Mouse (Mus musculus) lung, embryonic 14.5 days (tissue): ENCODE measurements around the gene Gm20388. TPM values are rescaled to one million over a fixed set of nuclear protein-coding genes. Genes with fewer than 3 reads are reported as not detected.
A peak's percentile ranks its signal among the peaks of the same experiment; 100 is the strongest.

ENCODE experiments used
- ATAC-seq: fragments of 200-750 bp; cut with Nextera tagmentation; 2 replicates; pipeline ENCODE4 v1.8.0; 2017; ENCODE audit warnings: mild to moderate bottlenecking, moderate TSS enrichment, moderate library complexity; ENCODE audit not compliant: insufficient read depth
- DNase-seq: peaks from one replicate; pipeline ENCODE4 v3.0.0-alpha.2; 2015
- H3K27ac ChIP-seq: fragments of 300-500 bp; sonication (generic); 2 replicates; pipeline ENCODE4 v1.5.1; 2014; ENCODE audit warnings: low read depth, mild to moderate bottlenecking, moderate library complexity
- H3K27me3 ChIP-seq: fragments of 300-500 bp; sonication (generic); 2 replicates; pipeline ENCODE4 v1.6.1; 2014; ENCODE audit warnings: low read length, control low read depth; ENCODE audit not compliant: insufficient read depth
- H3K36me3 ChIP-seq: fragments of 300-500 bp; sonication (generic); 2 replicates; pipeline ENCODE4 v1.6.1; 2014; ENCODE audit warnings: control low read depth; ENCODE audit not compliant: insufficient read depth
- H3K4me1 ChIP-seq: fragments of 300-500 bp; sonication (generic); 2 replicates; pipeline ENCODE4 v1.6.1; 2014; ENCODE audit warnings: antibody characterized with exemption, control low read depth; ENCODE audit not compliant: insufficient read depth
- H3K4me2 ChIP-seq: fragments of 300-500 bp; sonication (generic); 2 replicates; pipeline ENCODE4 v1.6.1; 2014; ENCODE audit warnings: mild to moderate bottlenecking
- H3K4me3 ChIP-seq: fragments of 300-500 bp; sonication (generic); 2 replicates; pipeline ENCODE4 v1.5.1; 2014; ENCODE audit warnings: low read depth, low read length
- H3K9ac ChIP-seq: fragments of 300-500 bp; sonication (generic); 2 replicates; pipeline ENCODE4 v1.6.1; 2014
- H3K9me3 ChIP-seq: fragments of 300-500 bp; sonication (generic); 2 replicates; pipeline ENCODE4 v1.6.1; 2016; ENCODE audit warnings: low read depth, low read length, control low read depth
- CTCF ChIP-seq: IDR thresholded peaks from 2 replicates; pipeline ENCODE4 v1.5.1; 2016; ENCODE audit warnings: antibody characterized with exemption, low read depth
- WGBS: fragments of 180-500 bp; shearing (Covaris S2); extraction: QIAGEN DNeasy Blood & Tissue Kit; methylation state at CpG from one replicate; pipeline ENCODE4 v1.1.7; 2014; 5-methylcytosine and 5-hydroxymethylcytosine counted together
- polyA plus RNA-seq: library from polyadenylated mRNA; unstranded; fragments of >200 nt; fragmentation: Nextera tagmentation; extraction: Ambion mirVana; gene quantifications from 2 replicates; pipeline ENCODE4 v1.2.1, GENCODE M21; 2014

The Gm20388 gene
- polyA plus RNA-seq, 1 experiment from 2014 or later: not detected

- Histone ChIP-seq H3K9me3 (no peaks in the 10 kb centered on the region), H3K27ac (0 out of 2 replicates have a peak overlapping the region, but pooled peaks have one; percentile 30), H3K9ac (peak overlapping the region; percentile 13; the same call in 1 of the 2 replicates), H3K36me3 (0 out of 2 replicates have a peak, but pooled peaks cover 3% of the 10 kb centered on the region), H3K27me3 (no peaks in the 10 kb centered on the region), H3K4me3 (no peak overlapping the region), H3K4me2 (peak overlapping the region; percentile 42), H3K4me1 (peaks cover 41% of the 10 kb centered on the region)
- DNase-seq: peak; percentile 42
- no peak for TF ChIP-seq CTCF
- 17% methylated on average over 14 of the region's 14 CpGs for WGBS
- ATAC-seq: no peak
These were observed 2415.5 kb downstream of the Gm20388 start for GRCm38 (mm10) chr8:122326114-122326542.

- ATAC-seq: no peak
- Histone ChIP-seq H3K4me2 (no peak overlapping the region), H3K9ac (no peak overlapping the region), H3K36me3 (0 out of 2 replicates have a peak, but pooled peaks cover 15% of the 10 kb centered on the region), H3K27me3 (no peaks in the 10 kb centered on the region), H3K4me1 (peaks cover 34% of the 10 kb centered on the region), H3K27ac (no peak overlapping the region), H3K4me3 (no peak overlapping the region), H3K9me3 (no peaks in the 10 kb centered on the region)
- DNase-seq: no peak
- no peak for TF ChIP-seq CTCF
- WGBS: 47% methylated on average over 8 of the region's 8 CpGs
These were observed 2418.4 kb downstream of the Gm20388 start for GRCm38 (mm10) chr8:122329072-122329471.

GRCm38 (mm10) chr8:122329553-122330239 is 2419.1 kb downstream of the Gm20388 start:
- H3K9ac ChIP-seq: 0 out of 2 replicates have a peak overlapping the region, but pooled peaks have one; percentile 5
- peaks cover 34% of the 10 kb centered on the region for H3K4me1 ChIP-seq
- DNase-seq (no peak), ATAC-seq (no peak)
- no peak overlapping the region for H3K4me2 ChIP-seq
- H3K27me3 ChIP-seq: peaks cover under 1% of the 10 kb centered on the region; the same call in 1 of the 2 replicates
- TF ChIP-seq CTCF: no peak
- peaks cover 21% of the 10 kb centered on the region; the same call in 1 of the 2 replicates for H3K36me3 ChIP-seq
- H3K27ac ChIP-seq: peak overlapping the region; percentile 48; the same call in 1 of the 2 replicates
- no peak overlapping the region for H3K4me3 ChIP-seq
- WGBS: 78% methylated on average over 22 of the region's 22 CpGs
- no peaks in the 10 kb centered on the region for H3K9me3 ChIP-seq

GRCm38 (mm10) chr8:122330446-122331133 is 2419.9 kb downstream of the Gm20388 start:
- no peak for DNase-seq
- no peak for ATAC-seq
- H3K4me3 ChIP-seq: no peak overlapping the region
- H3K27ac ChIP-seq: peak overlapping the region; percentile 82
- peaks cover 28% of the 10 kb centered on the region; the same call in 1 of the 2 replicates for H3K36me3 ChIP-seq
- H3K4me1 ChIP-seq: peaks cover 29% of the 10 kb centered on the region
- no peaks in the 10 kb centered on the region for H3K9me3 ChIP-seq
- TF ChIP-seq CTCF: no peak
- H3K4me2 ChIP-seq: no peak overlapping the region
- H3K9ac ChIP-seq: no peak overlapping the region; the same call in 1 of the 2 replicates
- 69% methylated on average over 12 of the region's 12 CpGs for WGBS
- peaks cover 9% of the 10 kb centered on the region; the same call in 1 of the 2 replicates for H3K27me3 ChIP-seq

- Histone ChIP-seq H3K36me3 (peaks cover 32% of the 10 kb centered on the region; the same call in 1 of the 2 replicates), H3K4me1 (peaks cover 24% of the 10 kb centered on the region), H3K4me3 (no peak overlapping the region), H3K27me3 (peaks cover 14% of the 10 kb centered on the region), H3K27ac (peak overlapping the region; percentile 82), H3K4me2 (no peak overlapping the region), H3K9me3 (no peaks in the 10 kb centered on the region), H3K9ac (no peak overlapping the region)
- WGBS: 37% methylated on average over 3 of the region's 3 CpGs
- DNase-seq: peak; percentile 83
- TF ChIP-seq CTCF: no peak
- peak; percentile 45 for ATAC-seq
These were observed 2420.5 kb downstream of the Gm20388 start for GRCm38 (mm10) chr8:122331134-122331523.

- H3K27me3 ChIP-seq: peaks cover 30% of the 10 kb centered on the region
- peaks cover 45% of the 10 kb centered on the region; the same call in 1 of the 2 replicates for H3K36me3 ChIP-seq
- 71% methylated on average over 6 of the region's 6 CpGs for WGBS
- H3K4me3 ChIP-seq: no peak overlapping the region
- H3K9me3 ChIP-seq: no peaks in the 10 kb centered on the region
- H3K27ac ChIP-seq: no peak overlapping the region
- peaks cover 16% of the 10 kb centered on the region for H3K4me1 ChIP-seq
- ATAC-seq: peak; percentile 32; the same call in 1 of the 2 replicates
- H3K4me2 ChIP-seq: no peak overlapping the region
- H3K9ac ChIP-seq: no peak overlapping the region
- peak; percentile 96 for TF ChIP-seq CTCF
- DNase-seq: peak; percentile 92
These were observed 2422.3 kb downstream of the Gm20388 start for GRCm38 (mm10) chr8:122332753-122333506.
